Mouse (Mus musculus) small intestine, adult 2 months (tissue): ENCODE results near the gene Ptdss2. TPM values are rescaled to one million over a fixed set of nuclear protein-coding genes. Genes with fewer than 3 reads are reported as not detected.
A peak's percentile ranks its signal among the peaks of the same experiment; 100 is the strongest.

ENCODE experiments used
- H3K27ac ChIP-seq: fragments of 200-500 bp; 2 replicates; pipeline ENCODE4 v1.5.1; 2012; ENCODE audit warnings: low read depth, low read length, control low read depth, inconsistent platforms; ENCODE audit not compliant: insufficient read depth
- H3K27me3 ChIP-seq: fragments of 200-500 bp; 2 replicates; pipeline ENCODE4 v1.6.1; 2012; ENCODE audit warnings: mild to moderate bottlenecking, moderate library complexity, low read length, inconsistent platforms; ENCODE audit not compliant: control insufficient read depth, insufficient read depth
- H3K36me3 ChIP-seq: fragments of 200-500 bp; 2 replicates; pipeline ENCODE4 v1.6.1; 2012; ENCODE audit warnings: mild to moderate bottlenecking, low read length, control low read depth, inconsistent platforms; ENCODE audit not compliant: control insufficient read depth, insufficient read depth
- H3K4me1 ChIP-seq: fragments of 200-500 bp; 2 replicates; pipeline ENCODE4 v1.6.1; 2012; ENCODE audit warnings: low read length, inconsistent platforms, mixed read lengths; ENCODE audit not compliant: control insufficient read depth, insufficient read depth, insufficient read length
- H3K4me3 ChIP-seq: fragments of 200-500 bp; 2 replicates; pipeline ENCODE4 v1.5.1; 2012; ENCODE audit warnings: low read depth, mild to moderate bottlenecking, control low read depth, inconsistent platforms, low read length, moderate library complexity
- CTCF ChIP-seq: fragments of 200-500 bp; IDR thresholded peaks from 2 replicates; pipeline ENCODE4 v1.5.1; 2012; ENCODE audit warnings: low read depth, mild to moderate bottlenecking, control low read depth, inconsistent platforms, low read length, moderate library complexity, mixed read lengths; ENCODE audit not compliant: insufficient replicate concordance, insufficient read length; ENCODE audit errors: extremely low read depth
- POLR2A ChIP-seq: fragments of 200-500 bp; IDR thresholded peaks from 2 replicates; pipeline ENCODE4 v1.6.1; 2012; ENCODE audit warnings: low read depth, mild to moderate bottlenecking, control low read depth, inconsistent platforms, low read length, moderate library complexity
- WGBS: fragments of 180-500 bp; shearing (Covaris S2); methylation state at CpG from one replicate; pipeline ENCODE4 v1.1.7; 2018; 5-methylcytosine and 5-hydroxymethylcytosine counted together
- polyA plus RNA-seq: library from polyadenylated mRNA; depleted of rRNA; stranded (reverse); fragments of >200 nt; gene quantifications from 2 replicates; pipeline ENCODE4 v1.2.3, GENCODE M21; 2012

Gene Ptdss2
- polyA plus RNA-seq, 1 experiment: 26.3 TPM

DNA sequence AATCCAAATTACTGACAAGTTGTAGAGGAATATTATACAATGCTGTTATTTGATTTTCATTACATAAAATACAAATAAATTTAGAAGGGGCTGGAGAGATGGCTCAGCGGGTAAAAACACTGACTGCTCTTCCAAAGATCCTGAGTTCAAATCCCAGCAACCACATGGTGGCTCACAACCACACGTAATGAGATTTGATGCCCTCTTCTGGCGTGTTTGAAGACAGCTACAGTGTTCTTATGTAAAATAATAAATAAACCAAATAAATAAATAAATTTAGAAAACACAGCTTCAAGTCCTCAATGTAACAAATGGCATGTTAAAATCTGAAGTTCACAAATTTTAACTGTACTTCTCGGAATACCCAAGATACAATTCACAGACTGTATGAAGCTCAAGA, 52.9 kb downstream of the Ptdss2 start:
- Histone ChIP-seq H3K36me3 (no peaks in the 10 kb centered on the region), H3K4me3 (no peak overlapping the region), H3K27me3 (no peaks in the 10 kb centered on the region), H3K4me1 (peaks cover 11% of the 10 kb centered on the region; the same call in 1 of the 2 replicates), H3K27ac (no peak overlapping the region)
- TF ChIP-seq POLR2A (no peak), CTCF (no peak)
- 83% methylated on average over 4 of the region's 4 CpGs for WGBS

DNA sequence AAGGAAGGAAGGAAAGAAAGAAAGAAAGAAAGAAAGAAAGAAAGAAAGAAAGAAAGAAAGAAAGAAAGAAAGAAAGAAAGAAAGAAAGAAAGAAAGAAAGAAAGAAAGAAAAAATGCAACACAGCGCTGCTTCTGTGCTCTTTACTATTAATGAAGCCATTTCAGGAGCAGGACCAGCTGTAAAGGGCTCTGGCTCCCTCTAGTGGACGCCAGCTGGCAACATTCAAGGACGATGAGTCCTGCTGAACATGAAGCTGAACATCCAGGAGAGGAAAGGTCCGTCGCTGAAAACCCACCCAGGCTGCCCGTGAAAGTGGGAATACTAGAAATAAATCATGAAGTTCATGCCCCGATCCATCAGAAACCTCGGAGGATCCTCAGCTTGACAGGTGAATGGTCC, 54.0 kb downstream of the Ptdss2 start:
- Histone ChIP-seq H3K27ac (no peak overlapping the region), H3K4me3 (no peak overlapping the region), H3K36me3 (no peaks in the 10 kb centered on the region), H3K4me1 (peaks cover 9% of the 10 kb centered on the region; the same call in 1 of the 2 replicates), H3K27me3 (no peaks in the 10 kb centered on the region)
- no peak for TF ChIP-seq POLR2A
- TF ChIP-seq CTCF: peak; percentile 92; the same call in 1 of the 2 replicates
- WGBS: under 1% methylated on average over 8 of the region's 8 CpGs

DNA sequence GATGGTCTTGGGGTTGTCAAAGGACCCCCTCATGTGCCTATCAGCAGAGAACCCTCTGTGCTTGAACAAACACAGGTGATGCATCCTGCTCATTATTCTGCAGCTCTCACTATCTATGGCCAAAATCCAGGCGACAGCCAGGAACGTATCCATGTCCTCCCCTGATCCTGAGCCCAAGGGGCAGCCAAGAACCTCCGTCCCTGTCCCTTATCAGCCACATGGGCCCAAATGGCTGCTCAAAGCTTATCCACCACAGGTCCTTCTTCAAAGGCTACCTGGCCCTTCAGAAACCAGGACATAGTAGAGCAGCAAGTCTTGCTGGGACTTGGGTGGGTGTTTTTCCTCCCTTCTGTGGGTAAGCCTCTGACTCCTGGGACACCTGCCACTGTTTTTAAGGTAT, 66.0 kb downstream of the Ptdss2 start:
- no peak overlapping the region for H3K4me3 ChIP-seq
- TF ChIP-seq CTCF (no peak), POLR2A (no peak)
- H3K27ac ChIP-seq: no peak overlapping the region
- 74% methylated on average over 3 of the region's 3 CpGs for WGBS
- no peaks in the 10 kb centered on the region for H3K27me3 ChIP-seq
- H3K36me3 ChIP-seq: peaks cover 28% of the 10 kb centered on the region
- H3K4me1 ChIP-seq: peaks cover 6% of the 10 kb centered on the region

DNA sequence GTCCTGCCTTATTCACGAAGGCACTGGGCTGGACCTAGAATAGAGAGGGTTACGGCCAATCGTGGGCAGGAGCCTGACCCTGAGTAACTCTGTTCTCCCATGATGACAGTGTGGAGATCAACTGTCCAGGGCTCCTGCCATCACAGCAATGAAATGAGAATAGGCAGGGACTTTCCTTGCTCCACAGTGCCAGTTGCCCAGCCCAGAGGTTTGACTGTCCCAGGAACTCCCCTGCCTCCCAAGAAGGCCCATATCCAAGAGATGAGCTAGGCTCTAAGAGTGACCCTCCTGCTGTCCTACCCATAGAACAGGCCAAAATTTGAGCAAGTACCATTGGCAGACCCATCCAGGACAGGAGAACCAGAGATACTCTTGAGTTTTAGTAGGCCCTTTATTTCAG, 66.6 kb downstream of the Ptdss2 start:
- TF ChIP-seq CTCF: no peak
- 89% methylated on average over 3 of the region's 3 CpGs for WGBS
- Histone ChIP-seq H3K4me1 (peaks cover 6% of the 10 kb centered on the region), H3K36me3 (peaks cover 28% of the 10 kb centered on the region), H3K27me3 (no peaks in the 10 kb centered on the region), H3K27ac (no peak overlapping the region), H3K4me3 (no peak overlapping the region)

DNA sequence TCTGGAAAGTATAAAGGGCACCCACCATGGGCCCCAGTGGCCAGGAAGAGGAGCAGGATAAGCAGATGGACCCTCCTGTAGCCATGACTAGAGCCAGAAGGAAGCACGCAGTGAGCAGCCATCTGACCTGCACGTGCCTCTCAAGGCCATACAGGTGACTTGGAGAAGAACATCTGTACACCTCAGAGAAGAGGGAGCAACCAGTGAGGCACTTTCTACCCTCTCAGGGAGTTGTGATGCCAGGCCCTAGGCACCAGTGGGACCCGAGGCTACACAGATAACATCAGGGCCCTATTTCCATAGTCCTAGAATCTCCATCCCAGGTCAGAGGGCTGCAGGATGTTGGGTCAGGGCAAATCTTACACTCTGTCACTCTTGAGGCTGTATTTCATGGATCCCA, 68.0 kb downstream of the Ptdss2 start:
- H3K27ac ChIP-seq: no peak overlapping the region
- H3K36me3 ChIP-seq: peaks cover 28% of the 10 kb centered on the region
- H3K4me1 ChIP-seq: peaks cover 9% of the 10 kb centered on the region
- WGBS: 87% methylated on average over 3 of the region's 3 CpGs
- TF ChIP-seq CTCF (no peak), POLR2A (no peak)
- H3K4me3 ChIP-seq: no peak overlapping the region
- no peaks in the 10 kb centered on the region for H3K27me3 ChIP-seq

DNA sequence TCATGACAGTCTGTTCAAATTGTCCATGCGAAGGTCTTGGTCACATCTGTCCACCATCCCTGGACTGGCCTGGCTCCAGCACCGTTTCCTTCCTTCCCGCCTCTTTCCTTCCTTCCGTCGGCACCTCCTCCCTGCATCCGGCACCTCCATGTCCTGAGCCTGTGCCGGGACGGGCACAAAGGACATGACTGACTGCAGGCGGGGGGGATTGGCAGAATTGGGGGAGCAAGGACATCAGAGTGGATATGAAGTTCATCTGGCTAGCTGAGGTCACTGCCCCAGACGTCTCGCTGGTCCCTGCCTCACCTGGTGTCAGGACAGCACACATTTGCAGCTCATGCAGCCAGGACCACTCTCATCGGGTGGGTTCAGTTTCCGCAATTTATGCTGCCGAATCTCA, 68.9 kb downstream of the Ptdss2 start:
- peaks cover 28% of the 10 kb centered on the region for H3K36me3 ChIP-seq
- H3K4me1 ChIP-seq: peaks cover 10% of the 10 kb centered on the region
- H3K27ac ChIP-seq: no peak overlapping the region
- 85% methylated on average over 14 of the region's 14 CpGs for WGBS
- TF ChIP-seq CTCF (no peak), POLR2A (no peak)
- H3K27me3 ChIP-seq: no peaks in the 10 kb centered on the region
- no peak overlapping the region for H3K4me3 ChIP-seq

DNA sequence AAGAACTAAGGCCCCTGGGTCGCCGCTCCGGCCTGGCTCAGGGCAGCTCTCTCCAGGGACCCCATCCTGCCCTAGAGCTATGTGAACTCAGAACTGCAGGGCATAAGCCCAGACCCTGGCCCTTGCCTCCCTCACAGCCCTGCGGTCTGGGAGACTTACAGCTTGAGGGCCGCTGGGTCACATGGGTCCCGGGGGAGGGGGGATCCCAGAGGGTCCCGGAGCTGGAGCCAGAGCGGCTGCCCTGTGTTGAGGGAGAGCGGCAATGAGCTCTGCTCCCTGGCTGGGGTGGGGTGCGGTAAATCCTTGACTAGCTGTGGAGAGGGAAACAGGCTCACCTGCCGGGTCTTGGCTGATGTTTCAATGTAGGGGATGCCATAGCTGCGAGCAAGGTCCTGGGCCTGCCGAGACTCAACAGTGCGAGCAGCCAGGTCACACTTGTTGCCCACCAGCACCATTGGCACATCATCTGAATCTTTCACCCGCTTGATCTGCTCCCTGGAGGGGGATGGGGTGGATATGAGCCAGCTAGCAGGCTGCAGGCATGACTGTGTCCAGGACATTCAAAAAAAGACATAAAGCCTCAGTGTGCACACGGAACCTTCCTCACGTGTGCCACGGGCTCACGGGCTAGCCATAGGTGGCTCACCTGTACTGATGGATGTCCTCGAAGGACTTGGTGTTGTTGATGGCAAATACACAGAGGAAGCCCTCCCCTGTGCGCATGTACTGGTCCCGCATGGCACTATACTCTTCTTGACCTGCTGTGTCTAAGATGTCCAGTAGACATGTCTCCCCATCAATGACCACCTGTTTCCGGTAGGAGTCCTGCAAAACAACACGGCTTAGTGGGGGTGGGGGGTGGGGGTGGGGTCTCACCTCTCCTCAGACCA, 69.9 kb downstream of the Ptdss2 start:
- TF ChIP-seq POLR2A (no peak), CTCF (no peak)
- H3K4me3 ChIP-seq: no peak overlapping the region
- no peak overlapping the region for H3K27ac ChIP-seq
- no peaks in the 10 kb centered on the region for H3K27me3 ChIP-seq
- WGBS: 91% methylated on average over 24 of the region's 24 CpGs
- H3K4me1 ChIP-seq: peaks cover 10% of the 10 kb centered on the region
- peaks cover 28% of the 10 kb centered on the region for H3K36me3 ChIP-seq
